Mouse (Mus musculus): ENCODE measurements around the gene Anapc15-ps.

Gene Anapc15-ps

GRCm38 (mm10) chr10:95667371-95668030 is 5.8 kb downstream of the Anapc15-ps start:
- H3K36me3 ChIP-seq (ENCODE audit: control insufficient read depth, insufficient read depth, low read length, poor library complexity, severe bottlenecking) = no peaks in the 10 kb centered on the region
- H3K27me3 ChIP-seq (ENCODE audit: control insufficient read depth, insufficient read depth, low read length, poor library complexity, severe bottlenecking) = no peaks in the 10 kb centered on the region
- no peak for DNase-seq (ENCODE audit: low read depth, low spot score)

- no peak for DNase-seq (ENCODE audit: low read depth, low spot score)
- H3K36me3 ChIP-seq (ENCODE audit: control insufficient read depth, insufficient read depth, low read length, poor library complexity, severe bottlenecking) = no peaks in the 10 kb centered on the region
- no peaks in the 10 kb centered on the region for H3K27me3 ChIP-seq (ENCODE audit: control insufficient read depth, insufficient read depth, low read length, poor library complexity, severe bottlenecking)
Measured at GRCm38 (mm10) chr10:95666791-95667190, 6.5 kb downstream of the Anapc15-ps start.

GRCm38 (mm10) chr10:95665426-95665990 is 7.7 kb downstream of the Anapc15-ps start:
- no peak for DNase-seq (ENCODE audit: low read depth, low spot score)
- Histone ChIP-seq H3K36me3 (ENCODE audit: control insufficient read depth, insufficient read depth, low read length, poor library complexity, severe bottlenecking) (no peaks in the 10 kb centered on the region), H3K27me3 (ENCODE audit: control insufficient read depth, insufficient read depth, low read length, poor library complexity, severe bottlenecking) (no peaks in the 10 kb centered on the region)

- no peaks in the 10 kb centered on the region for H3K27me3 ChIP-seq (ENCODE audit: control insufficient read depth, insufficient read depth, low read length, poor library complexity, severe bottlenecking)
- no peak for DNase-seq (ENCODE audit: low read depth, low spot score)
Measured at GRCm38 (mm10) chr10:95664613-95665012, 8.6 kb downstream of the Anapc15-ps start.

GRCm38 (mm10) chr10:95660356-95660755 is 12.9 kb downstream of the Anapc15-ps start:
- no peaks in the 10 kb centered on the region for H3K27me3 ChIP-seq (ENCODE audit: control insufficient read depth, insufficient read depth, low read length, poor library complexity, severe bottlenecking)
- DNase-seq (ENCODE audit: low read depth, low spot score) = no peak
- H3K36me3 ChIP-seq (ENCODE audit: control insufficient read depth, insufficient read depth, low read length, poor library complexity, severe bottlenecking) = no peaks in the 10 kb centered on the region

More at GRCm38 (mm10) chr10:95664613-95665012, 8.6 kb downstream of the Anapc15-ps start:
- no peaks in the 10 kb centered on the region for H3K36me3 ChIP-seq (ENCODE audit: control insufficient read depth, insufficient read depth, low read length, poor library complexity, severe bottlenecking)

GRCm38 (mm10) chr10:95659471-95660150 is 13.6 kb downstream of the Anapc15-ps start:
- no peaks in the 10 kb centered on the region for H3K36me3 ChIP-seq (ENCODE audit: control insufficient read depth, insufficient read depth, low read length, poor library complexity, severe bottlenecking)
- no peaks in the 10 kb centered on the region for H3K27me3 ChIP-seq (ENCODE audit: control insufficient read depth, insufficient read depth, low read length, poor library complexity, severe bottlenecking)
- DNase-seq (ENCODE audit: low read depth, low spot score) = no peak

GRCm38 (mm10) chr10:95658836-95659343 is 14.4 kb downstream of the Anapc15-ps start:
- H3K27me3 ChIP-seq (ENCODE audit: control insufficient read depth, insufficient read depth, low read length, poor library complexity, severe bottlenecking) = no peaks in the 10 kb centered on the region
- no peak for DNase-seq (ENCODE audit: low read depth, low spot score)
- H3K36me3 ChIP-seq (ENCODE audit: control insufficient read depth, insufficient read depth, low read length, poor library complexity, severe bottlenecking) = no peaks in the 10 kb centered on the region

GRCm38 (mm10) chr10:95656236-95657225 is 16.7 kb downstream of the Anapc15-ps start:
- H3K27me3 ChIP-seq (ENCODE audit: control insufficient read depth, insufficient read depth, low read length, poor library complexity, severe bottlenecking) = no peaks in the 10 kb centered on the region
- H3K36me3 ChIP-seq (ENCODE audit: control insufficient read depth, insufficient read depth, low read length, poor library complexity, severe bottlenecking) = no peaks in the 10 kb centered on the region
- no peak for DNase-seq (ENCODE audit: low read depth, low spot score)

GRCm38 (mm10) chr10:95652131-95652530 is 21.1 kb downstream of the Anapc15-ps start:
- Histone ChIP-seq H3K27me3 (ENCODE audit: control insufficient read depth, insufficient read depth, low read length, poor library complexity, severe bottlenecking) (no peaks in the 10 kb centered on the region), H3K36me3 (ENCODE audit: control insufficient read depth, insufficient read depth, low read length, poor library complexity, severe bottlenecking) (no peaks in the 10 kb centered on the region)
- no peak for DNase-seq (ENCODE audit: low read depth, low spot score)

- no peaks in the 10 kb centered on the region for H3K36me3 ChIP-seq (ENCODE audit: control insufficient read depth, insufficient read depth, low read length, poor library complexity, severe bottlenecking)
- no peaks in the 10 kb centered on the region for H3K27me3 ChIP-seq (ENCODE audit: control insufficient read depth, insufficient read depth, low read length, poor library complexity, severe bottlenecking)
- no peak for DNase-seq (ENCODE audit: low read depth, low spot score)
Measured at GRCm38 (mm10) chr10:95648326-95648888, 24.8 kb downstream of the Anapc15-ps start.

GRCm38 (mm10) chr10:95647128-95647527 is 26.1 kb downstream of the Anapc15-ps start:
- no peaks in the 10 kb centered on the region for H3K27me3 ChIP-seq (ENCODE audit: control insufficient read depth, insufficient read depth, low read length, poor library complexity, severe bottlenecking)
- DNase-seq (ENCODE audit: low read depth, low spot score) = no peak
- no peaks in the 10 kb centered on the region for H3K36me3 ChIP-seq (ENCODE audit: control insufficient read depth, insufficient read depth, low read length, poor library complexity, severe bottlenecking)

GRCm38 (mm10) chr10:95646576-95646975 is 26.7 kb downstream of the Anapc15-ps start:
- Histone ChIP-seq H3K27me3 (ENCODE audit: control insufficient read depth, insufficient read depth, low read length, poor library complexity, severe bottlenecking) (no peaks in the 10 kb centered on the region), H3K36me3 (ENCODE audit: control insufficient read depth, insufficient read depth, low read length, poor library complexity, severe bottlenecking) (no peaks in the 10 kb centered on the region)
- no peak for DNase-seq (ENCODE audit: low read depth, low spot score)

GRCm38 (mm10) chr10:95643696-95644360 is 29.4 kb downstream of the Anapc15-ps start:
- Histone ChIP-seq H3K36me3 (ENCODE audit: control insufficient read depth, insufficient read depth, low read length, poor library complexity, severe bottlenecking) (no peaks in the 10 kb centered on the region), H3K27me3 (ENCODE audit: control insufficient read depth, insufficient read depth, low read length, poor library complexity, severe bottlenecking) (no peaks in the 10 kb centered on the region)
- no peak for DNase-seq (ENCODE audit: low read depth, low spot score)

- no peaks in the 10 kb centered on the region for H3K36me3 ChIP-seq (ENCODE audit: control insufficient read depth, insufficient read depth, low read length, poor library complexity, severe bottlenecking)
- no peaks in the 10 kb centered on the region for H3K27me3 ChIP-seq (ENCODE audit: control insufficient read depth, insufficient read depth, low read length, poor library complexity, severe bottlenecking)
- no peak for DNase-seq (ENCODE audit: low read depth, low spot score)
Measured at GRCm38 (mm10) chr10:95643042-95643441, 30.2 kb downstream of the Anapc15-ps start.

Data from splenic B cell, adult 2 months (primary cell).